Mouse (Mus musculus): Measurements from ENCODE around the gene Tuba1a. TPM values are rescaled to one million over a fixed set of nuclear protein-coding genes. Genes with fewer than 3 reads are reported as not detected.

Gene Tuba1a
- polyA plus RNA-seq (2012; ENCODE audit: insufficient read depth, insufficient read length, low replicate concordance, missing spikeins), result 1,035 TPM in 1 of 2 replicates, not detected in the other

DNA sequence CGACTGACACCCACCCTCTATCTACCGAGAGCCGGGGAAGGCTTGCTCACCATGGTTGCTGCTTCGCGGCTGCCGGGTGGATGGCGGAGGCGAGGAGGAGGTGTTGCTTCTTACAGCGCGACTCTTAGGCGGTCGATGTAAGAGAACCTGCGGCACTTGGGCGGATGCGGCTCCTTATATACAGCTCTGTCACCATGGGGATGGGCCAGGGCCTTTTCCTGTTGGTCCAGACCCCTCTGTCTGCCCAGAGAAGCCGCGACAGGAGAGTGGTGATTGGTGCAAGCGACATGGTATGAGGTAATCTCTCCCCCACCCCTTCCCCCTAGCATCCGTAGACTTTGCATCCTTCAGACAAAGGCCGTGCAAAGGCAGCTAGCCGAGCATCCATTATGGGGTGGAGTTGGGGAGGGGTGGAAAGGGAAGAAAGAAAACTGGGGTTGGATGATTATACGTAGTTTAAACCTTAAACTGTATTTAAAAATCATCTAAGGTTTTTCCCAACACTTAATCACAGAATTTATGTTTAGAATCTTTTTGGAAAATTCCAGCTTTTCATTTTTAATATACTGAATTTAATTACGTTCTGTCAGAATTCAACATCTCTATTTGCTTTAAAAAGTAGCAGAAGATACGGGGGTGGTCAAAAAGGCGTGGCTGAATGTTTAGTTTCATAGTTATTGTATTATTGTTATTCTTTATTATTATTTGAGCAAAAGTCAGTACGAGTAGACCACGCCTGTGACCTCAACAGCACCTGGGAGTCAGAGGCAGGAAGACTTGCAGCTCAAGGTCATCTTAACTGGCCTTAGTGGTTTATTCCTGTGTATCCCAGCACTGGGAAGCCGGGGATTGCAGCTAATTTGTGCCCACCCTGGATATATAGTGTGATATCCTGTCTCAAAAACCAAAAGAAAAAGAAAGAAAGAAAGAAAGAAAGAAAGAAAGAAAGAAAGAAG lies at the start of gene Tuba1a, which contains the start of gene Gm49450:
Gene Tuba1a, minus strand, starts transcription at position 303 of the 956 bp plus-strand sequence.
Gene Gm49450, minus strand, starts transcription at position 151 of the 956 bp plus-strand sequence.
- Histone ChIP-seq H3K4me3 (ENCODE audit: insufficient read depth, low read depth, low read length) (peak within 1 kb of the TSS; percentile 62), H3K4me1 (ENCODE audit: control insufficient read depth, insufficient read depth, low read length) (peaks cover 8% of the 10 kb centered on the region), H3K27ac (ENCODE audit: insufficient read depth, low read depth, low read length) (peak within 1 kb of the TSS; percentile 99)
- 2% methylated on average over 28 of the region's 28 CpGs for WGBS
- TF ChIP-seq CTCF (IDR thresholded peaks at IDR 0.05; ENCODE audit: insufficient read depth, low read depth, low read length) (no peak), POLR2A (IDR thresholded peaks at IDR 0.05; ENCODE audit: insufficient read depth, low read depth, low read length) (peak; percentile 100)

GRCm38 (mm10) chr15:99001451-99001931 lies 48.0 kb upstream of the Tuba1a start:
- TF ChIP-seq POLR2A (IDR thresholded peaks at IDR 0.05; ENCODE audit: insufficient read depth, low read depth, low read length), result no peak
- TF ChIP-seq CTCF (IDR thresholded peaks at IDR 0.05; ENCODE audit: insufficient read depth, low read depth, low read length), result no peak
- Histone ChIP-seq H3K4me1 (ENCODE audit: control insufficient read depth, insufficient read depth, low read length) (peaks cover 8% of the 10 kb centered on the region), H3K27ac (ENCODE audit: insufficient read depth, low read depth, low read length) (no peak overlapping the region), H3K4me3 (ENCODE audit: insufficient read depth, low read depth, low read length) (peak overlapping the region; percentile 21)
- 18% methylated on average over 17 of the region's 17 CpGs for WGBS

DNA sequence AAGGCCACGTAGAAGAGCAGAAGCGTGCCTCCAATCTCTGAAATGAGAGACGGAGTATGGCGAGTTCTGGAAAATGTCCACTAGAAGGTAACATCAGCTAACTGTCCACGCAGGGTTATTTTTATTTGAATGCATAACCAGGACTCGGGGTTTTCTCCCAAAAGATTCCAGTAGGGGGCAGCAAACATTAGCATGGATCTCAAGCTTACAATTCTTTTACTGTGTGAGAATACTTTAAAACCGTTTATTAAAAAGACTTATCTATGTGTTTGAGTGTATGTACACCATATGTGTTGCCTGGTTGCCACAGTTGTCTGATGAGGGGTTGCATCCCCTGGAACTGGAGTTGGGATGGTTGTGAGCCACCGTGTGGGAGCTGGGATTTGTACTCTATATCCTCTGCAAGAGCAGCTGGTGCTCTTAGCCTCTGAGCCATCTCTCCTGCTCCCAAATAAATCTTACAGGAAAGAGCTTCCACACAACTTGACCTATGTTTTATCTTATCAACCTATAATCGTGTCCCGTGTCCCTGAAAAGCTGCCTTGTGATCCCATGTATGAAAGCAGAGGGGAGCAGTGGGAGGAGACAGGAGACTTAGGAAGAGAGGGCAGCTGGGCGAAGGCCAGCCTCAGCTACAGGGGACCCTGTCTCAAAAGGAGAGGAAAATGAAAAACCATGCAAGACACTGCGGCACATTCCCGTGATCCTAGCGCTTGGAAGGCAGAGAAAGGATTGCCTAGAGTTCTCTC lies 47.2 kb upstream of the Tuba1a start:
- no peak for TF ChIP-seq POLR2A (IDR thresholded peaks at IDR 0.05; ENCODE audit: insufficient read depth, low read depth, low read length)
- TF ChIP-seq CTCF (IDR thresholded peaks at IDR 0.05; ENCODE audit: insufficient read depth, low read depth, low read length), result no peak
- H3K4me3 ChIP-seq (ENCODE audit: insufficient read depth, low read depth, low read length), result no peak overlapping the region
- H3K4me1 ChIP-seq (ENCODE audit: control insufficient read depth, insufficient read depth, low read length), result peaks cover 8% of the 10 kb centered on the region
- H3K27ac ChIP-seq (ENCODE audit: insufficient read depth, low read depth, low read length), result no peak overlapping the region
- WGBS, result 34% methylated on average over 14 of the region's 14 CpGs

GRCm38 (mm10) chr15:98998775-98999157 lies 45.3 kb upstream of the Tuba1a start:
- TF ChIP-seq POLR2A (IDR thresholded peaks at IDR 0.05; ENCODE audit: insufficient read depth, low read depth, low read length), result no peak
- TF ChIP-seq CTCF (IDR thresholded peaks at IDR 0.05; ENCODE audit: insufficient read depth, low read depth, low read length), result no peak
- H3K27ac ChIP-seq (ENCODE audit: insufficient read depth, low read depth, low read length), result no peak overlapping the region
- H3K4me3 ChIP-seq (ENCODE audit: insufficient read depth, low read depth, low read length), result no peak overlapping the region
- 47% methylated on average over 6 of the region's 6 CpGs for WGBS
- peaks cover 8% of the 10 kb centered on the region for H3K4me1 ChIP-seq (ENCODE audit: control insufficient read depth, insufficient read depth, low read length)

- WGBS, result 58% methylated on average over 13 of the region's 13 CpGs
- TF ChIP-seq CTCF (IDR thresholded peaks at IDR 0.05; ENCODE audit: insufficient read depth, low read depth, low read length), result no peak
- TF ChIP-seq POLR2A (IDR thresholded peaks at IDR 0.05; ENCODE audit: insufficient read depth, low read depth, low read length), result no peak
- H3K27ac ChIP-seq (ENCODE audit: insufficient read depth, low read depth, low read length), result no peak overlapping the region; the same call in 1 of the 2 replicates
- H3K4me3 ChIP-seq (ENCODE audit: insufficient read depth, low read depth, low read length), result no peak overlapping the region
- H3K4me1 ChIP-seq (ENCODE audit: control insufficient read depth, insufficient read depth, low read length), result peaks cover 8% of the 10 kb centered on the region
Measured at GRCm38 (mm10) chr15:98997938-98998774, 44.7 kb upstream of the Tuba1a start.

- 70% methylated on average over 7 of the region's 7 CpGs for WGBS
- TF ChIP-seq POLR2A (IDR thresholded peaks at IDR 0.05; ENCODE audit: insufficient read depth, low read depth, low read length) (no peak), CTCF (IDR thresholded peaks at IDR 0.05; ENCODE audit: insufficient read depth, low read depth, low read length) (no peak)
- Histone ChIP-seq H3K4me3 (ENCODE audit: insufficient read depth, low read depth, low read length) (no peak overlapping the region), H3K4me1 (ENCODE audit: control insufficient read depth, insufficient read depth, low read length) (peaks cover 13% of the 10 kb centered on the region), H3K27ac (ENCODE audit: insufficient read depth, low read depth, low read length) (no peak overlapping the region)
Measured at GRCm38 (mm10) chr15:98996840-98997239, 43.3 kb upstream of the Tuba1a start.

DNA sequence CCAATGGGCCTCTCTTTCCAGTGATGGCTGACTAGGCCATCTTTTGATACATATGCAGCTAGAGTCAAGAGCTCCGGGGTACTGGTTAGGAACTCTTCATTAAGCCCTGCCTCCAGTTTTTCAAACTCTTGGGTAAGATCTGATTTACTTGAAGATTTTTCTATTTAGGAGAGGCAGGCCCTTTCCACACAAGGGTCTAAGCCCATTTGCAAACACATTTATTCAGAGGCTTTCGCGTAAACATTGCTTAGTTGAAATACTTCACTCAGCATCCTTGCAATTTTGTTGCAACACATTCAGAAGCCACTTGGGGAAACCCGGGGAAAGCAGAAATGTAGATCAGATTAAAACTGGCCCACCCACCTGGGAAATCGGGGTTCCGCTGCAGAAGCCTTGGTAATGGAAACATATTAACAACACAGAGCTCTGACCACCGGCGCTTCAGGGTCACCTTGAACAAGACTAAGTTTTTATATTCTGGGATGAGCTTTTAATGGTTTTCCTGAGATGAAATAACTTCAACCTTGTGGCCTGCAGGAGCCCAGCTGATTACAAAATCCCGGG lies 41.5 kb upstream of the Tuba1a start:
- H3K27ac ChIP-seq (ENCODE audit: insufficient read depth, low read depth, low read length), result no peak overlapping the region
- H3K4me3 ChIP-seq (ENCODE audit: insufficient read depth, low read depth, low read length), result no peak overlapping the region
- H3K4me1 ChIP-seq (ENCODE audit: control insufficient read depth, insufficient read depth, low read length), result peaks cover 17% of the 10 kb centered on the region
- WGBS, result 82% methylated on average over 9 of the region's 9 CpGs
- no peak for TF ChIP-seq CTCF (IDR thresholded peaks at IDR 0.05; ENCODE audit: insufficient read depth, low read depth, low read length)

DNA sequence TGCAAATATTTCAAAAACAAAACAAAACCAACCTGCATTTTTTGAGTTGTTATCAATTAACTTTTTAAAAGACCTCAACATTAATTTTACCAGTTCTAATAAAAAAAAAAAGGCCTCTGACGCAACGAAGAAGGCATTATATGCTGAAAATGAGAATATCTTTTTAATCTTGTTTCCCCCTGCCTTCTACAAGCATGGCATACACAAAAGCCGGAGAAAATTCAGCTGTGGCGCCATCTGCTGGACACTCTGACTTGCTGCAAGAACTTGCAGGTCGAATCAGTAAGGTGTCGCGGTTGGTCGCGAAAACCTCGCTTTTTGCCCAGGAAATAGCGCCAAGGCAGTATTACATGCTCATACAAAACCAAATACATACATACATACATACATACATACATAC lies 40.4 kb upstream of the Tuba1a start:
- TF ChIP-seq POLR2A (IDR thresholded peaks at IDR 0.05; ENCODE audit: insufficient read depth, low read depth, low read length), result no peak
- TF ChIP-seq CTCF (IDR thresholded peaks at IDR 0.05; ENCODE audit: insufficient read depth, low read depth, low read length), result peak; percentile 74
- no peak overlapping the region for H3K27ac ChIP-seq (ENCODE audit: insufficient read depth, low read depth, low read length)
- H3K4me3 ChIP-seq (ENCODE audit: insufficient read depth, low read depth, low read length), result no peak overlapping the region
- H3K4me1 ChIP-seq (ENCODE audit: control insufficient read depth, insufficient read depth, low read length), result peaks cover 26% of the 10 kb centered on the region
- 1% methylated on average over 11 of the region's 11 CpGs for WGBS

Measured in olfactory bulb, adult 2 months (tissue).